Mouse (Mus musculus) bone marrow macrophage, adult 2 months (primary cell): ENCODE results near the gene Scamp1.

ENCODE experiments used
- CTCF ChIP-seq: IDR thresholded peaks from 2 replicates; pipeline ENCODE4 v1.5.1; 2012; ENCODE audit warnings: low read depth, mild to moderate bottlenecking, low read length, moderate library complexity
- POLR2A ChIP-seq: IDR thresholded peaks from 2 replicates; pipeline ENCODE4 v1.6.1; 2012; ENCODE audit warnings: mild to moderate bottlenecking, low read depth, low read length, borderline replicate concordance

DNA sequence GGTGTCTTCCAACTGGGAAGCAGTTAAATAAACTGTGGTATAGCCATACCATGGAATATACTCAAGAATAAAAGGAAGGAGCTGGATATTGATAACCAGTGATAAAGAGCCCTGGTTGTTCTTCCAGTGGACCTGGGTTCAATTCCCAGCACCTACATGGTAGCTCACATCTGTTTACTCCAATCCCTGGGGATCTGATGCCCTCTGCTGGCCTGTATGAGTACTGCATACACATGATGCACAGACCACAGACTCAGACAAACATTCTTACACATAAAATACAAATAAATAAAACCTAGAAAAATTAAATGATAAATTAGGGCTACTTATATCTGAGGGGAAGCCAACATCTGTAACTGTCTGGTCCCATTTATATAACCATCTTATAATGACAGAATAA is 76.8 kb downstream of the Scamp1 start:
- TF ChIP-seq CTCF: no peak
- no peak for TF ChIP-seq POLR2A
